ENCODE assay signal across 9 mouse cellular contexts in the genomic region with DNA sequence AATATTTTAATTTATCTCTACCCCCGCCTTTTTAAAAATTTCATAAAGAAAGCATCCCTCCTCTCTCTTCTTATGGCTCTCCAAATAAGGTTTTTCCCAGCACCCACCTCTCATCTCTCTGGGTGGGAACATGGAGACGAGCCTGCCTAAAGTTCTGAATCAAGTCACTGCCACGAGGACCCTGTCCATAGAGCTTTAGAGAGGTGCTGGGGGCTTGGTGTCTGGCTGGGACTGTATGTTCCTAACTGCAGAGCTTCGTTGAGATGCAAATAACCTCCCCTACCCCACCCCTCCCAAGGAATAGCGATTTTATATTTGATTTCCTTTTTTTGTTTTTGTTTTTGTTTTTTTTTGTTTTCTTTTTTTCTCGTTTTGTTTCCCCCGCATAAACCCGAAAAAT.
DNase-seq lines count a peak whose midpoint lies in the region; ATAC-seq and TF ChIP-seq lines count a peak whose summit lies in the region.
"Had no signal": no experiment of that assay in that cellular context is flagged by ENCODE, and none has a peak within 500 bp of the region (broad histone marks: within the 10 kb centered on the region; RNA-seq: fewer than 3 reads in every experiment).

No protein-coding gene starts in this region.

- TF ChIP-seq CTCF in ES-Bruce4 (IDR thresholded peaks at IDR 0.05; ENCODE audit: low read depth, low read length) = no peak

- H3K36me3 ChIP-seq in heart, embryonic 13.5 days = peaks cover 34% of the 10 kb centered on the region
- no peaks in the 10 kb centered on the region for H3K36me3 ChIP-seq in ES-Bruce4 (ENCODE audit: control insufficient read depth, insufficient read depth, low read length, poor library complexity, severe bottlenecking)
- H3K36me3 ChIP-seq in forebrain, embryonic 16.5 days (ENCODE audit: control insufficient read depth, insufficient read depth) = no peaks in the 10 kb centered on the region
- H3K36me3 ChIP-seq in midbrain, embryonic 10.5 days = peaks cover 19% of the 10 kb centered on the region

- TF ChIP-seq EP300 in ES-Bruce4 (IDR thresholded peaks at IDR 0.05; ENCODE audit: insufficient read depth, low read depth, low read length) = peak; percentile 79; the same call in 1 of the 2 replicates

- peaks cover 30% of the 10 kb centered on the region for H3K4me1 ChIP-seq in heart, embryonic 13.5 days
- H3K4me1 ChIP-seq in ES-Bruce4 (ENCODE audit: control insufficient read depth, insufficient read depth, low read length) = peaks cover 2% of the 10 kb centered on the region
- H3K4me1 ChIP-seq in forebrain, embryonic 16.5 days (replicated peaks; ENCODE audit: control insufficient read depth, insufficient read depth, low read length) = peaks cover 31% of the 10 kb centered on the region
- peaks cover 44% of the 10 kb centered on the region for H3K4me1 ChIP-seq in midbrain, embryonic 10.5 days

- no peaks in the 10 kb centered on the region for H3K27me3 ChIP-seq in heart, embryonic 13.5 days (replicated peaks)
- no peaks in the 10 kb centered on the region for H3K27me3 ChIP-seq in ES-Bruce4 (ENCODE audit: control insufficient read depth, insufficient read depth, low read length, poor library complexity, severe bottlenecking)
- H3K27me3 ChIP-seq in forebrain, embryonic 16.5 days (replicated peaks; ENCODE audit: control insufficient read depth, insufficient read depth, low read length) = no peaks in the 10 kb centered on the region
- H3K27me3 ChIP-seq in midbrain, embryonic 10.5 days (ENCODE audit: low read depth, poor library complexity, severe bottlenecking) = peaks cover 7% of the 10 kb centered on the region; the same call in 1 of the 2 replicates

- no peak for TF ChIP-seq POLR2A in ES-Bruce4 (IDR thresholded peaks at IDR 0.05; ENCODE audit: insufficient read depth, low read length)

- DNase-seq in heart, adult 11 months = no peak
- no peak for DNase-seq in midbrain, embryonic 10.5 days (ENCODE audit: low spot score)
- no peak for DNase-seq in embryo, embryonic 10 days (ENCODE audit: low spot score)
- DNase-seq in layer of hippocampus, adult 9-10 months (ENCODE audit: low spot score) = no peak
- DNase-seq in adrenal gland, postnatal 36 days = no peak
- DNase-seq: kidney, adult 9 months had no signal

- peak overlapping the region; percentile 48 for H3K4me2 ChIP-seq in heart, embryonic 13.5 days
- H3K4me2 ChIP-seq in forebrain, embryonic 16.5 days (ENCODE audit: low read length) = peak overlapping the region; percentile 59

- ATAC-seq in heart, embryonic 13.5 days (ENCODE audit: extremely low read depth, insufficient number of reproducible peaks, low FRiP score, low TSS enrichment) = no peak
- peak; percentile 56 for ATAC-seq in forebrain, embryonic 16.5 days

- H3K27ac ChIP-seq in heart, embryonic 13.5 days (replicated peaks) = peak overlapping the region; percentile 36
- H3K27ac ChIP-seq in ES-Bruce4 (ENCODE audit: insufficient read depth, low read length) = peak overlapping the region; percentile 80
- peak overlapping the region; percentile 91 for H3K27ac ChIP-seq in forebrain, embryonic 16.5 days (ENCODE audit: low read length)
- peak overlapping the region; percentile 79 for H3K27ac ChIP-seq in midbrain, embryonic 10.5 days (replicated peaks)

- peak overlapping the region; percentile 16; the same call in 1 of the 2 replicates for H3K4me3 ChIP-seq in heart, embryonic 13.5 days
- no peak overlapping the region for H3K4me3 ChIP-seq in ES-Bruce4 (ENCODE audit: low read depth, low read length)
- peak overlapping the region; percentile 35 for H3K4me3 ChIP-seq in forebrain, embryonic 16.5 days (replicated peaks; ENCODE audit: low read length)
- peak overlapping the region; percentile 32; the same call in 1 of the 2 replicates for H3K4me3 ChIP-seq in midbrain, embryonic 10.5 days

- peaks cover 6% of the 10 kb centered on the region; the same call in 1 of the 2 replicates for H3K9me3 ChIP-seq in heart, embryonic 13.5 days
- H3K9me3 ChIP-seq in ES-Bruce4 (replicated peaks; ENCODE audit: control insufficient read depth, insufficient read depth, low read length, poor library complexity, severe bottlenecking) = no peaks in the 10 kb centered on the region
- no peaks in the 10 kb centered on the region for H3K9me3 ChIP-seq in forebrain, embryonic 16.5 days (ENCODE audit: control insufficient read depth, low read length)
- peaks cover 11% of the 10 kb centered on the region; the same call in 1 of the 2 replicates for H3K9me3 ChIP-seq in midbrain, embryonic 10.5 days (replicated peaks)

- 34% methylated on average over 8 of the region's 8 CpGs for WGBS in heart, embryonic 13.5 days
- WGBS in forebrain, embryonic 16.5 days = 3% methylated on average over 8 of the region's 8 CpGs
- WGBS in midbrain, embryonic 10.5 days = 9% methylated on average over 8 of the region's 8 CpGs

- no peak overlapping the region for H3K9ac ChIP-seq in heart, embryonic 13.5 days
- H3K9ac ChIP-seq in ES-Bruce4 (ENCODE audit: low read depth, poor library complexity, severe bottlenecking) = 0 out of 2 replicates have a peak overlapping the region, but pooled peaks have one; percentile 25
- no peak overlapping the region for H3K9ac ChIP-seq in forebrain, embryonic 16.5 days (replicated peaks; ENCODE audit: low read depth, low read length)

Comparison
In these comparisons a context has a peak if more than half of its experiments do, and no peak if none do; other contexts are left out.
1. H3K27ac ChIP-seq: peak in every context shown above with its lines; median percentile 91 in forebrain, embryonic 16.5 days; 80 in ES-Bruce4; 79 in midbrain, embryonic 10.5 days; 36 in heart, embryonic 13.5 days.